In genomic region chr5:131643176-131644174, GRCm38 (mm10) we compare ENCODE assay signal across 8 mouse cellular contexts.
DNase-seq lines count a peak whose midpoint lies in the region; ATAC-seq and TF ChIP-seq lines count a peak whose summit lies in the region.

No protein-coding gene starts in this region.

- ATAC-seq in forebrain, embryonic 16.5 days: peak; percentile 77
- peak; percentile 89 for ATAC-seq in hindbrain, postnatal 0 days
- peak; percentile 77 for ATAC-seq in neural tube, embryonic 14.5 days (ENCODE audit: low read depth)
- no peak for ATAC-seq in liver, embryonic 12.5 days
- ATAC-seq in megakaryocyte, adult 5-6 weeks (ENCODE audit: poor library complexity, severe bottlenecking): no peak

- no peak overlapping the region for H3K4me2 ChIP-seq in forebrain, embryonic 16.5 days (ENCODE audit: low read length)
- no peak overlapping the region for H3K4me2 ChIP-seq in hindbrain, postnatal 0 days (ENCODE audit: low read depth, low read length)
- H3K4me2 ChIP-seq in neural tube, embryonic 14.5 days (ENCODE audit: low read depth, low read length): no peak overlapping the region; the same call in 1 of the 2 replicates
- no peak overlapping the region for H3K4me2 ChIP-seq in liver, embryonic 12.5 days

- no peaks in the 10 kb centered on the region for H3K36me3 ChIP-seq in forebrain, embryonic 16.5 days (ENCODE audit: control insufficient read depth, insufficient read depth)
- no peaks in the 10 kb centered on the region for H3K36me3 ChIP-seq in hindbrain, postnatal 0 days (ENCODE audit: insufficient read depth, low read length)
- H3K36me3 ChIP-seq in neural tube, embryonic 14.5 days (ENCODE audit: control insufficient read depth, insufficient read depth, low read length): no peaks in the 10 kb centered on the region
- H3K36me3 ChIP-seq in liver, embryonic 12.5 days: no peaks in the 10 kb centered on the region

- H3K4me1 ChIP-seq in forebrain, embryonic 16.5 days (replicated peaks; ENCODE audit: control insufficient read depth, insufficient read depth, low read length): peaks cover 51% of the 10 kb centered on the region
- peaks cover 47% of the 10 kb centered on the region for H3K4me1 ChIP-seq in hindbrain, postnatal 0 days (ENCODE audit: insufficient read depth, low read length)
- peaks cover 41% of the 10 kb centered on the region for H3K4me1 ChIP-seq in neural tube, embryonic 14.5 days (ENCODE audit: control insufficient read depth, insufficient read depth, low read length)
- H3K4me1 ChIP-seq in liver, embryonic 12.5 days: no peaks in the 10 kb centered on the region

- no peaks in the 10 kb centered on the region for H3K9me3 ChIP-seq in forebrain, embryonic 16.5 days (ENCODE audit: control insufficient read depth, low read length)
- no peaks in the 10 kb centered on the region for H3K9me3 ChIP-seq in hindbrain, postnatal 0 days (ENCODE audit: low read length)
- no peaks in the 10 kb centered on the region for H3K9me3 ChIP-seq in neural tube, embryonic 14.5 days (ENCODE audit: control insufficient read depth, low read length)
- no peaks in the 10 kb centered on the region for H3K9me3 ChIP-seq in liver, embryonic 12.5 days (replicated peaks)

- intact Hi-C loops in left cerebral cortex, adult 2 months (cut with DNase I): loop anchor here (5.0 kb wide), 2 partner anchors 106 to 169 kb away; no protein-coding TSS in a partner anchor

- peak; percentile 46 to 53 for DNase-seq in cerebellum, postnatal 25 days
- DNase-seq in hindbrain, postnatal 0 days (ENCODE audit: low spot score): peak; percentile 84
- peak; percentile 47 to 58 for DNase-seq in left cerebral cortex, adult 2 months (ENCODE audit: extremely low spot score in 1 of 2, low spot score in 2 of 2)
- no peak for DNase-seq in urinary bladder, adult 2 months (ENCODE audit: low spot score)

- H3K9ac ChIP-seq in forebrain, embryonic 16.5 days (replicated peaks; ENCODE audit: low read depth, low read length): no peak overlapping the region
- H3K9ac ChIP-seq in hindbrain, postnatal 0 days (replicated peaks; ENCODE audit: low read length): no peak overlapping the region
- H3K9ac ChIP-seq in neural tube, embryonic 14.5 days (replicated peaks; ENCODE audit: low read depth, low read length): no peak overlapping the region
- H3K9ac ChIP-seq in liver, embryonic 12.5 days: no peak overlapping the region

- H3K4me3 ChIP-seq in forebrain, embryonic 16.5 days (replicated peaks; ENCODE audit: low read length): no peak overlapping the region
- no peak overlapping the region for H3K4me3 ChIP-seq in hindbrain, postnatal 0 days (ENCODE audit: low read length)
- no peak overlapping the region for H3K4me3 ChIP-seq in left cerebral cortex, adult 2 months
- no peak overlapping the region for H3K4me3 ChIP-seq in neural tube, embryonic 14.5 days (ENCODE audit: low read depth, low read length)
- H3K4me3 ChIP-seq in liver, embryonic 12.5 days: no peak overlapping the region

- WGBS in forebrain, embryonic 16.5 days: 14% methylated on average over 23 of the region's 23 CpGs
- WGBS in hindbrain, postnatal 0 days: 28% methylated on average over 23 of the region's 23 CpGs
- 22% methylated on average over 23 of the region's 23 CpGs for WGBS in neural tube, embryonic 14.5 days
- WGBS in liver, embryonic 12.5 days (ENCODE audit: insufficient replicate concordance): 70% methylated on average over 23 of the region's 23 CpGs

- peak overlapping the region; percentile 70 for H3K27ac ChIP-seq in forebrain, embryonic 16.5 days (ENCODE audit: low read length)
- H3K27ac ChIP-seq in hindbrain, postnatal 0 days: peak overlapping the region; percentile 58
- peak overlapping the region; percentile 8 for H3K27ac ChIP-seq in left cerebral cortex, adult 2 months
- peak overlapping the region; percentile 55; the same call in 1 of the 2 replicates for H3K27ac ChIP-seq in neural tube, embryonic 14.5 days (ENCODE audit: low read depth, low read length)
- H3K27ac ChIP-seq in liver, embryonic 12.5 days: no peak overlapping the region

- TF ChIP-seq CTCF in hindbrain, postnatal 0 days (IDR thresholded peaks at IDR 0.05; ENCODE audit: low read depth): no peak
- no peak for TF ChIP-seq CTCF in left cerebral cortex, adult 2 months (IDR thresholded peaks at IDR 0.05)

- H3K27me3 ChIP-seq in forebrain, embryonic 16.5 days (replicated peaks; ENCODE audit: control insufficient read depth, insufficient read depth, low read length): no peaks in the 10 kb centered on the region
- no peaks in the 10 kb centered on the region for H3K27me3 ChIP-seq in hindbrain, postnatal 0 days (ENCODE audit: insufficient read depth, low read length)
- no peaks in the 10 kb centered on the region for H3K27me3 ChIP-seq in neural tube, embryonic 14.5 days (ENCODE audit: control insufficient read depth, insufficient read depth, low read length)
- no peaks in the 10 kb centered on the region for H3K27me3 ChIP-seq in liver, embryonic 12.5 days (replicated peaks)

Comparison
In these comparisons a context has a peak if more than half of its experiments do, and no peak if none do; other contexts are left out.
1. ATAC-seq: peak in forebrain, embryonic 16.5 days (single experiment), hindbrain, postnatal 0 days (single experiment) and neural tube, embryonic 14.5 days (single experiment); none in liver, embryonic 12.5 days (single experiment) and megakaryocyte, adult 5-6 weeks (single experiment).